Mouse (Mus musculus) midbrain, embryonic 15.5 days (tissue): ENCODE results near the gene Ppp1r11. TPM values are rescaled to one million over a fixed set of nuclear protein-coding genes. Genes with fewer than 3 reads are reported as not detected.

ENCODE experiments used
- ATAC-seq: fragments of 200-750 bp; cut with Nextera tagmentation; replicated peaks from 2 replicates; pipeline ENCODE4 v1.8.0; 2017; ENCODE audit warnings: moderate TSS enrichment
- H3K27ac ChIP-seq: fragments of 300-500 bp; sonication (generic); 2 replicates; pipeline ENCODE4 v1.5.1; 2015; ENCODE audit warnings: mild to moderate bottlenecking, inconsistent platforms
- H3K27me3 ChIP-seq: fragments of 300-500 bp; sonication (generic); replicated peaks from 2 replicates; pipeline ENCODE4 v1.6.1; 2015; ENCODE audit warnings: inconsistent platforms
- H3K36me3 ChIP-seq: fragments of 300-500 bp; sonication (generic); replicated peaks from 2 replicates; pipeline ENCODE4 v1.6.1; 2015; ENCODE audit warnings: inconsistent platforms
- H3K4me1 ChIP-seq: fragments of 300-500 bp; sonication (generic); 2 replicates; pipeline ENCODE4 v1.6.1; 2015; ENCODE audit warnings: inconsistent platforms
- H3K4me2 ChIP-seq: fragments of 300-500 bp; sonication (generic); 2 replicates; pipeline ENCODE4 v1.6.1; 2015; ENCODE audit warnings: inconsistent platforms, mild to moderate bottlenecking, moderate library complexity
- H3K4me3 ChIP-seq: fragments of 300-500 bp; sonication (generic); 2 replicates; pipeline ENCODE4 v1.5.1; 2015; ENCODE audit warnings: mild to moderate bottlenecking, inconsistent platforms
- H3K9ac ChIP-seq: fragments of 300-500 bp; sonication (generic); 2 replicates; pipeline ENCODE4 v1.6.1; 2015; ENCODE audit warnings: mild to moderate bottlenecking, inconsistent platforms
- H3K9me3 ChIP-seq: fragments of 300-500 bp; sonication (generic); 2 replicates; pipeline ENCODE4 v1.6.1; 2016; ENCODE audit warnings: inconsistent platforms
- WGBS: fragments of 180-500 bp; shearing (Covaris S2); methylation state at CpG from one replicate; pipeline ENCODE4 v1.1.7; 2015; ENCODE audit warnings: mixed read lengths; 5-methylcytosine and 5-hydroxymethylcytosine counted together
- polyA plus RNA-seq: library from polyadenylated mRNA; unstranded; fragments of >200 nt; fragmentation: Nextera tagmentation; extraction: Ambion mirVana; gene quantifications from 2 replicates; pipeline ENCODE4 v1.2.1, GENCODE M21; 2015

Ppp1r11 gene
- polyA plus RNA-seq, 1 experiment from 2014 or later = 163 TPM

GRCm38 (mm10) chr17:36930233-36930632, 21.3 kb downstream of the Ppp1r11 start:
- Histone ChIP-seq H3K4me3 (no peak overlapping the region), H3K4me1 (no peaks in the 10 kb centered on the region), H3K36me3 (no peaks in the 10 kb centered on the region), H3K9ac (no peak overlapping the region), H3K9me3 (no peaks in the 10 kb centered on the region), H3K27me3 (no peaks in the 10 kb centered on the region), H3K4me2 (no peak overlapping the region), H3K27ac (no peak overlapping the region)
- no peak for ATAC-seq
- WGBS = 83% methylated on average over 6 of the region's 6 CpGs

GRCm38 (mm10) chr17:36929236-36929932, 22.2 kb downstream of the Ppp1r11 start:
- H3K27me3 ChIP-seq = no peaks in the 10 kb centered on the region
- H3K36me3 ChIP-seq = no peaks in the 10 kb centered on the region
- no peak overlapping the region for H3K4me3 ChIP-seq
- 81% methylated on average over 12 of the region's 12 CpGs for WGBS
- H3K4me2 ChIP-seq = no peak overlapping the region
- no peaks in the 10 kb centered on the region for H3K4me1 ChIP-seq
- no peak overlapping the region for H3K27ac ChIP-seq
- H3K9ac ChIP-seq = no peak overlapping the region
- no peak for ATAC-seq
- H3K9me3 ChIP-seq = no peaks in the 10 kb centered on the region

- no peaks in the 10 kb centered on the region for H3K9me3 ChIP-seq
- H3K4me1 ChIP-seq = no peaks in the 10 kb centered on the region
- H3K36me3 ChIP-seq = no peaks in the 10 kb centered on the region
- H3K4me2 ChIP-seq = no peak overlapping the region
- WGBS = 71% methylated on average over 10 of the region's 10 CpGs
- H3K27ac ChIP-seq = no peak overlapping the region
- no peak overlapping the region for H3K9ac ChIP-seq
- no peaks in the 10 kb centered on the region for H3K27me3 ChIP-seq
- H3K4me3 ChIP-seq = no peak overlapping the region
- no peak for ATAC-seq
Observed at GRCm38 (mm10) chr17:36927496-36928120, 23.9 kb downstream of the Ppp1r11 start.

GRCm38 (mm10) chr17:36923491-36923890, 28.1 kb downstream of the Ppp1r11 start:
- H3K27ac ChIP-seq = no peak overlapping the region
- H3K9ac ChIP-seq = no peak overlapping the region
- WGBS = 56% methylated on average over 4 of the region's 4 CpGs
- no peak overlapping the region for H3K4me2 ChIP-seq
- H3K4me1 ChIP-seq = no peaks in the 10 kb centered on the region
- no peak overlapping the region for H3K4me3 ChIP-seq
- no peaks in the 10 kb centered on the region for H3K9me3 ChIP-seq
- no peaks in the 10 kb centered on the region for H3K36me3 ChIP-seq
- ATAC-seq = no peak
- no peaks in the 10 kb centered on the region for H3K27me3 ChIP-seq

- H3K9ac ChIP-seq = no peak overlapping the region
- no peak overlapping the region for H3K27ac ChIP-seq
- H3K4me3 ChIP-seq = no peak overlapping the region
- no peaks in the 10 kb centered on the region for H3K4me1 ChIP-seq
- H3K9me3 ChIP-seq = no peaks in the 10 kb centered on the region
- H3K27me3 ChIP-seq = no peaks in the 10 kb centered on the region
- no peak for ATAC-seq
- H3K36me3 ChIP-seq = no peaks in the 10 kb centered on the region
- WGBS = 84% methylated on average over 4 of the region's 4 CpGs
- H3K4me2 ChIP-seq = no peak overlapping the region
Observed at GRCm38 (mm10) chr17:36922715-36923114, 28.8 kb downstream of the Ppp1r11 start.

GRCm38 (mm10) chr17:36920239-36920638, 31.3 kb downstream of the Ppp1r11 start:
- WGBS = 56% methylated on average over 15 of the region's 15 CpGs

GRCm38 (mm10) chr17:36915076-36915475, 36.5 kb downstream of the Ppp1r11 start:
- Histone ChIP-seq H3K9ac (no peak overlapping the region), H3K36me3 (no peaks in the 10 kb centered on the region), H3K4me3 (no peak overlapping the region), H3K4me2 (no peak overlapping the region), H3K27ac (no peak overlapping the region), H3K4me1 (no peaks in the 10 kb centered on the region), H3K27me3 (no peaks in the 10 kb centered on the region), H3K9me3 (no peaks in the 10 kb centered on the region)
- peak; percentile 11; the same call in 1 of the 2 replicates for ATAC-seq
- WGBS = 14% methylated on average over 9 of the region's 9 CpGs

More at GRCm38 (mm10) chr17:36920239-36920638, 31.3 kb downstream of the Ppp1r11 start:
- H3K9ac ChIP-seq = no peak overlapping the region
- H3K4me1 ChIP-seq = no peaks in the 10 kb centered on the region
- no peak overlapping the region for H3K4me3 ChIP-seq
- no peak overlapping the region for H3K4me2 ChIP-seq
- H3K36me3 ChIP-seq = no peaks in the 10 kb centered on the region
- H3K27me3 ChIP-seq = no peaks in the 10 kb centered on the region
- no peak for ATAC-seq
- H3K27ac ChIP-seq = no peak overlapping the region
- no peaks in the 10 kb centered on the region for H3K9me3 ChIP-seq

GRCm38 (mm10) chr17:36914108-36914507, 37.4 kb downstream of the Ppp1r11 start:
- H3K27me3 ChIP-seq = no peaks in the 10 kb centered on the region
- H3K36me3 ChIP-seq = no peaks in the 10 kb centered on the region
- WGBS = 2% methylated on average over 2 of the region's 2 CpGs
- no peak for ATAC-seq
- no peak overlapping the region for H3K4me2 ChIP-seq
- no peaks in the 10 kb centered on the region for H3K4me1 ChIP-seq
- no peak overlapping the region for H3K4me3 ChIP-seq
- H3K9ac ChIP-seq = no peak overlapping the region
- no peak overlapping the region for H3K27ac ChIP-seq
- no peaks in the 10 kb centered on the region for H3K9me3 ChIP-seq

GRCm38 (mm10) chr17:36912031-36912430, 39.5 kb downstream of the Ppp1r11 start:
- no peaks in the 10 kb centered on the region for H3K9me3 ChIP-seq
- ATAC-seq = no peak
- H3K4me2 ChIP-seq = no peak overlapping the region
- H3K36me3 ChIP-seq = no peaks in the 10 kb centered on the region
- 72% methylated on average over 2 of the region's 2 CpGs for WGBS
- no peak overlapping the region for H3K4me3 ChIP-seq
- no peak overlapping the region for H3K9ac ChIP-seq
- no peaks in the 10 kb centered on the region for H3K27me3 ChIP-seq
- no peaks in the 10 kb centered on the region for H3K4me1 ChIP-seq
- no peak overlapping the region for H3K27ac ChIP-seq

- Histone ChIP-seq H3K4me2 (no peak overlapping the region), H3K27ac (no peak overlapping the region), H3K4me3 (no peak overlapping the region), H3K9me3 (no peaks in the 10 kb centered on the region), H3K27me3 (no peaks in the 10 kb centered on the region), H3K9ac (no peak overlapping the region), H3K36me3 (no peaks in the 10 kb centered on the region), H3K4me1 (no peaks in the 10 kb centered on the region)
- ATAC-seq = no peak
- 55% methylated on average over 4 of the region's 4 CpGs for WGBS
Observed at GRCm38 (mm10) chr17:36909802-36910201, 41.7 kb downstream of the Ppp1r11 start.

- Histone ChIP-seq H3K36me3 (no peaks in the 10 kb centered on the region), H3K9ac (no peak overlapping the region), H3K4me1 (no peaks in the 10 kb centered on the region), H3K27me3 (no peaks in the 10 kb centered on the region), H3K4me2 (no peak overlapping the region), H3K9me3 (no peaks in the 10 kb centered on the region), H3K27ac (no peak overlapping the region), H3K4me3 (no peak overlapping the region)
- 39% methylated on average over 1 of the region's 1 CpGs for WGBS
- no peak for ATAC-seq
Observed at GRCm38 (mm10) chr17:36908235-36908634, 43.3 kb downstream of the Ppp1r11 start.

- H3K9me3 ChIP-seq = no peaks in the 10 kb centered on the region
- no peaks in the 10 kb centered on the region for H3K36me3 ChIP-seq
- no peak overlapping the region for H3K4me2 ChIP-seq
- no peak overlapping the region for H3K27ac ChIP-seq
- H3K4me1 ChIP-seq = no peaks in the 10 kb centered on the region
- H3K27me3 ChIP-seq = no peaks in the 10 kb centered on the region
- H3K4me3 ChIP-seq = no peak overlapping the region
- no peak for ATAC-seq
- 76% methylated on average over 3 of the region's 3 CpGs for WGBS
- H3K9ac ChIP-seq = no peak overlapping the region
Observed at GRCm38 (mm10) chr17:36903651-36904050, 47.9 kb downstream of the Ppp1r11 start.

- Histone ChIP-seq H3K4me1 (no peaks in the 10 kb centered on the region), H3K4me2 (no peak overlapping the region), H3K4me3 (no peak overlapping the region), H3K9ac (no peak overlapping the region), H3K9me3 (no peaks in the 10 kb centered on the region), H3K36me3 (no peaks in the 10 kb centered on the region), H3K27ac (no peak overlapping the region), H3K27me3 (no peaks in the 10 kb centered on the region)
- WGBS = 46% methylated on average over 1 of the region's 1 CpGs
- ATAC-seq = no peak
Observed at GRCm38 (mm10) chr17:36900691-36901090, 50.9 kb downstream of the Ppp1r11 start.
